Mouse (Mus musculus) embryonic fibroblast, embryonic 13.5 days (primary cell): ENCODE data around the gene Lmna. TPM values are rescaled to one million over a fixed set of nuclear protein-coding genes. Genes with fewer than 3 reads are reported as not detected.

Experiments
- H3K27ac ChIP-seq: 2 replicates; pipeline ENCODE4 v1.5.1; 2012; ENCODE audit warnings: low read length, control low read depth, inconsistent platforms; ENCODE audit not compliant: insufficient read depth
- H3K4me1 ChIP-seq: 2 replicates; pipeline ENCODE4 v1.6.1; 2011; ENCODE audit warnings: low read length; ENCODE audit not compliant: control insufficient read depth, insufficient read depth
- H3K4me3 ChIP-seq: 2 replicates; pipeline ENCODE4 v1.5.1; 2011; ENCODE audit warnings: mild to moderate bottlenecking, control low read depth, low read length; ENCODE audit not compliant: insufficient read depth
- CTCF ChIP-seq: IDR thresholded peaks from 2 replicates; pipeline ENCODE4 v1.5.1; 2011; ENCODE audit warnings: mild to moderate bottlenecking, control low read depth, low read length, moderate library complexity, borderline replicate concordance; ENCODE audit not compliant: insufficient read depth
- POLR2A ChIP-seq: IDR thresholded peaks from 2 replicates; pipeline ENCODE4 v1.6.1; 2011; ENCODE audit warnings: low read depth, mild to moderate bottlenecking, control low read depth, low read length, moderate library complexity
- polyA plus RNA-seq: library from polyadenylated mRNA; stranded (reverse); fragments of >200 nt; gene quantifications from 2 replicates; pipeline ENCODE4 v1.2.4, GENCODE M21; 2011; ENCODE audit warnings: low read depth; ENCODE audit not compliant: missing spikeins, insufficient read length

Gene Lmna
- polyA plus RNA-seq, 1 experiment, result 401 TPM

- no peak overlapping the region for H3K27ac ChIP-seq
- H3K4me1 ChIP-seq, result peaks cover 12% of the 10 kb centered on the region; the same call in 1 of the 2 replicates
- H3K4me3 ChIP-seq, result no peak overlapping the region
- TF ChIP-seq POLR2A (no peak), CTCF (no peak)
Measured at GRCm38 (mm10) chr3:88540085-88540484, 30.3 kb upstream of the Lmna start.

GRCm38 (mm10) chr3:88539397-88539796 lies 29.6 kb upstream of the Lmna start:
- no peak overlapping the region for H3K4me3 ChIP-seq
- TF ChIP-seq POLR2A (no peak), CTCF (no peak)
- H3K4me1 ChIP-seq, result peaks cover 12% of the 10 kb centered on the region; the same call in 1 of the 2 replicates
- no peak overlapping the region for H3K27ac ChIP-seq

GRCm38 (mm10) chr3:88538271-88539145 lies 28.8 kb upstream of the Lmna start:
- TF ChIP-seq POLR2A (no peak), CTCF (no peak)
- H3K27ac ChIP-seq, result no peak overlapping the region
- H3K4me1 ChIP-seq, result peaks cover 12% of the 10 kb centered on the region; the same call in 1 of the 2 replicates
- H3K4me3 ChIP-seq, result no peak overlapping the region

GRCm38 (mm10) chr3:88537146-88537545 lies 27.4 kb upstream of the Lmna start:
- peaks cover 12% of the 10 kb centered on the region; the same call in 1 of the 2 replicates for H3K4me1 ChIP-seq
- H3K27ac ChIP-seq, result no peak overlapping the region
- no peak overlapping the region for H3K4me3 ChIP-seq
- no peak for TF ChIP-seq POLR2A
- no peak for TF ChIP-seq CTCF

- no peak for TF ChIP-seq CTCF
- TF ChIP-seq POLR2A, result peak; percentile 38; the same call in 1 of the 2 replicates
- no peak overlapping the region for H3K27ac ChIP-seq
- H3K4me3 ChIP-seq, result peak overlapping the region; percentile 23
- peaks cover 12% of the 10 kb centered on the region; the same call in 1 of the 2 replicates for H3K4me1 ChIP-seq
Measured at GRCm38 (mm10) chr3:88536103-88536930, 26.6 kb upstream of the Lmna start.

- H3K27ac ChIP-seq, result no peak overlapping the region
- H3K4me1 ChIP-seq, result peaks cover 10% of the 10 kb centered on the region; the same call in 1 of the 2 replicates
- peak overlapping the region; percentile 23 for H3K4me3 ChIP-seq
- no peak for TF ChIP-seq POLR2A
- no peak for TF ChIP-seq CTCF
Measured at GRCm38 (mm10) chr3:88535527-88535926, 25.8 kb upstream of the Lmna start.

GRCm38 (mm10) chr3:88535005-88535404 lies 25.2 kb upstream of the Lmna start:
- Histone ChIP-seq H3K4me1 (peaks cover 10% of the 10 kb centered on the region; the same call in 1 of the 2 replicates), H3K27ac (no peak overlapping the region), H3K4me3 (peak overlapping the region; percentile 70; the same call in 1 of the 2 replicates)
- no peak for TF ChIP-seq CTCF
- no peak for TF ChIP-seq POLR2A

GRCm38 (mm10) chr3:88533706-88534105 lies 23.9 kb upstream of the Lmna start:
- no peak for TF ChIP-seq POLR2A
- H3K27ac ChIP-seq, result no peak overlapping the region
- H3K4me1 ChIP-seq, result peaks cover 17% of the 10 kb centered on the region
- H3K4me3 ChIP-seq, result peak overlapping the region; percentile 70

- H3K4me1 ChIP-seq, result peaks cover 17% of the 10 kb centered on the region
- peak overlapping the region; percentile 32 for H3K27ac ChIP-seq
- TF ChIP-seq CTCF (no peak), POLR2A (peak; percentile 59)
- H3K4me3 ChIP-seq, result peak overlapping the region; percentile 70
Measured at GRCm38 (mm10) chr3:88532689-88533511, 23.1 kb upstream of the Lmna start.
